Comparison of ENCODE assay signal across 8 mouse cellular contexts in genomic region chr8:105349096-105349771, GRCm38 (mm10). TPM values are rescaled to one million over a fixed set of nuclear protein-coding genes. Genes with fewer than 3 reads are reported as not detected.
DNase-seq lines count a peak whose midpoint lies in the region; ATAC-seq and TF ChIP-seq lines count a peak whose summit lies in the region.

No protein-coding gene starts in this region.

- H3K4me2 ChIP-seq in kidney, embryonic 14.5 days (replicated peaks; ENCODE audit: low read depth, low read length) = peak overlapping the region; percentile 92
- H3K4me2 ChIP-seq in stomach, postnatal 0 days (replicated peaks; ENCODE audit: low read depth) = peak overlapping the region; percentile 94

- no peaks in the 10 kb centered on the region for H3K36me3 ChIP-seq in kidney, embryonic 14.5 days (ENCODE audit: control insufficient read depth, insufficient read depth, low read length)
- H3K36me3 ChIP-seq in ES-E14 (ENCODE audit: control insufficient read depth, insufficient read depth, low read length, poor library complexity, severe bottlenecking) = no peaks in the 10 kb centered on the region
- H3K36me3 ChIP-seq in hindbrain, embryonic 10.5 days = 0 out of 2 replicates have a peak, but pooled peaks cover 3% of the 10 kb centered on the region
- no peaks in the 10 kb centered on the region for H3K36me3 ChIP-seq in stomach, postnatal 0 days (ENCODE audit: control insufficient read depth, insufficient read depth, low read length)

- peak overlapping the region; percentile 67 for H3K9ac ChIP-seq in kidney, embryonic 14.5 days (ENCODE audit: low read depth, low read length)
- peak overlapping the region; percentile 79 for H3K9ac ChIP-seq in ES-E14 (ENCODE audit: insufficient read depth, low read depth, low read length, poor library complexity, severe bottlenecking)
- H3K9ac ChIP-seq in stomach, postnatal 0 days (ENCODE audit: low read length) = peak overlapping the region; percentile 55

- no peak for DNase-seq in kidney, postnatal 36 days
- no peak for DNase-seq in ES-E14 (ENCODE audit: low read depth, low spot score)
- peak; percentile 80 to 82 for DNase-seq in cerebellum, postnatal 10 days
- peak; percentile 62 for DNase-seq in hindbrain, embryonic 10.5 days (ENCODE audit: low spot score)
- DNase-seq in lung, postnatal 4 days = peak; percentile 42 to 65
- DNase-seq in stomach, postnatal 0 days (ENCODE audit: low spot score) = no peak
- no peak for DNase-seq in spleen, postnatal 14 days (ENCODE audit: low spot score in 2 of 2)

- H3K27ac ChIP-seq in kidney, embryonic 14.5 days (ENCODE audit: low read depth, low read length) = peak overlapping the region; percentile 37; the same call in 1 of the 2 replicates
- no peak overlapping the region for H3K27ac ChIP-seq in ES-E14 (ENCODE audit: insufficient read depth, low read depth, low read length, poor library complexity, severe bottlenecking)
- H3K27ac ChIP-seq in hindbrain, embryonic 10.5 days = peak overlapping the region; percentile 90
- no peak overlapping the region for H3K27ac ChIP-seq in stomach, postnatal 0 days (replicated peaks)

- in situ Hi-C loops in ES-E14 (cut with MboI; ENCODE audit: low sequenced_read_pairs in 2 of 2, unreplicated experiment in 2 of 2) = no loop called here

- peaks cover 27% of the 10 kb centered on the region for H3K4me1 ChIP-seq in kidney, embryonic 14.5 days (ENCODE audit: control insufficient read depth, insufficient read depth, low read length)
- H3K4me1 ChIP-seq in ES-E14 (ENCODE audit: control insufficient read depth in 2 of 2, insufficient read depth in 2 of 2, low read length in 2 of 2, poor library complexity in 1 of 2) = peaks cover 0 to 7% of the 10 kb centered on the region in 2 experiments; a peak in 3 of 4 replicates
- peaks cover 72% of the 10 kb centered on the region for H3K4me1 ChIP-seq in hindbrain, embryonic 10.5 days (replicated peaks)
- H3K4me1 ChIP-seq in stomach, postnatal 0 days (replicated peaks; ENCODE audit: control insufficient read depth, insufficient read depth) = peaks cover 12% of the 10 kb centered on the region; the same call in 1 of the 2 replicates

- TF ChIP-seq EP300 in stomach, postnatal 0 days (optimal IDR thresholded peaks at IDR 0.05) = no peak

- peak overlapping the region; percentile 79 for H3K4me3 ChIP-seq in kidney, embryonic 14.5 days (ENCODE audit: low read length)
- peak overlapping the region; percentile 77 to 90 for H3K4me3 ChIP-seq in ES-E14 (ENCODE audit: insufficient read depth in 1 of 2, low read depth in 1 of 2, low read length in 2 of 2, poor library complexity in 1 of 2, severe bottlenecking in 1 of 2)
- H3K4me3 ChIP-seq in hindbrain, embryonic 10.5 days = peak overlapping the region; percentile 72
- H3K4me3 ChIP-seq in stomach, postnatal 0 days (ENCODE audit: low read depth, low read length) = peak overlapping the region; percentile 76

- ATAC-seq in kidney, embryonic 14.5 days (ENCODE audit: low FRiP score, low TSS enrichment) = peak; percentile 5; the same call in 1 of the 2 replicates
- ATAC-seq in stomach, postnatal 0 days (ENCODE audit: low FRiP score, low TSS enrichment) = no peak

- WGBS in kidney, embryonic 14.5 days = under 1% methylated on average over 43 of the region's 48 CpGs
- WGBS in hindbrain, embryonic 10.5 days = 1% methylated on average over 42 of the region's 48 CpGs
- 2% methylated on average over 33 of the region's 48 CpGs for WGBS in stomach, postnatal 0 days

- no peaks in the 10 kb centered on the region for H3K9me3 ChIP-seq in kidney, embryonic 14.5 days (ENCODE audit: control insufficient read depth, low read length)
- no peaks in the 10 kb centered on the region for H3K9me3 ChIP-seq in ES-E14 (ENCODE audit: control insufficient read depth, insufficient read depth, low read depth, low read length)
- no peaks in the 10 kb centered on the region for H3K9me3 ChIP-seq in hindbrain, embryonic 10.5 days
- no peaks in the 10 kb centered on the region for H3K9me3 ChIP-seq in stomach, postnatal 0 days (ENCODE audit: control insufficient read depth, low read length)

- no peak for TF ChIP-seq CTCF in stomach, postnatal 0 days (IDR thresholded peaks at IDR 0.05; ENCODE audit: low read depth)

- H3K27me3 ChIP-seq in kidney, embryonic 14.5 days (ENCODE audit: control insufficient read depth, insufficient read depth, low read length) = no peaks in the 10 kb centered on the region
- peaks cover 36% of the 10 kb centered on the region for H3K27me3 ChIP-seq in hindbrain, embryonic 10.5 days (ENCODE audit: insufficient read depth, poor library complexity, severe bottlenecking)
- no peaks in the 10 kb centered on the region for H3K27me3 ChIP-seq in stomach, postnatal 0 days (ENCODE audit: control insufficient read depth, insufficient read depth, low read length)

TF ChIP-seq in ES-E14, 5 proteins besides CTCF, POLR2A, EP300 and RAD21:
- TF ChIP-seq CHD2 (IDR thresholded peaks at IDR 0.05; ENCODE audit: low read depth, low read length) = no peak
- TF ChIP-seq HCFC1 (IDR thresholded peaks at IDR 0.05; ENCODE audit: borderline replicate concordance, insufficient read depth, low read length) = no peak
- TF ChIP-seq MAFK (IDR thresholded peaks at IDR 0.05; ENCODE audit: insufficient read depth, low read depth, low read length) = no peak
- no peak for TF ChIP-seq ZNF384 (IDR thresholded peaks at IDR 0.05; ENCODE audit: low read depth, low read length)
- no peak for TF ChIP-seq ZC3H11A (IDR thresholded peaks at IDR 0.05; ENCODE audit: borderline replicate concordance, low read depth, low read length)

RNA-seq across cellular contexts. Expression of gene Slc9a5, which starts 0.6 kb away (rescaled TPM):
- polyA plus RNA-seq in kidney, embryonic 14.5 days (2014; fragmentation: Nextera tagmentation; extraction: Ambion mirVana) = 2.6 and 4.0 TPM in 2 replicates
- total RNA-seq in ES-E14 (2012; rRNA removed) = 5.8 and 11.7 TPM in 2 replicates
- 4.1 and 4.3 TPM in 2 replicates for polyA plus RNA-seq in hindbrain, embryonic 10.5 days (2016; fragmentation: Nextera tagmentation; extraction: Ambion mirVana)
- polyA plus RNA-seq in stomach, postnatal 0 days (2015; fragmentation: Nextera tagmentation; extraction: Ambion mirVana) = 0.29 and 0.40 TPM in 2 replicates

RNA-seq across cellular contexts. Expression of gene Fhod1, which starts 1.5 kb away (rescaled TPM):
- 5.1 and 6.0 TPM in 2 replicates for polyA plus RNA-seq in kidney, embryonic 14.5 days (2014; fragmentation: Nextera tagmentation; extraction: Ambion mirVana)
- total RNA-seq in ES-E14 (2012; rRNA removed) = 9.1 and 12.7 TPM in 2 replicates
- polyA plus RNA-seq in hindbrain, embryonic 10.5 days (2016; fragmentation: Nextera tagmentation; extraction: Ambion mirVana) = 2.4 and 2.8 TPM in 2 replicates
- polyA plus RNA-seq in stomach, postnatal 0 days (2015; fragmentation: Nextera tagmentation; extraction: Ambion mirVana) = 0.63 and 0.93 TPM in 2 replicates

RNA-seq across cellular contexts. Expression of gene Tmem208, which starts 23.1 kb away (rescaled TPM):
- polyA plus RNA-seq in kidney, embryonic 14.5 days (2014; fragmentation: Nextera tagmentation; extraction: Ambion mirVana) = 120 and 142 TPM in 2 replicates
- 123 and 133 TPM in 2 replicates for total RNA-seq in ES-E14 (2012; rRNA removed)
- 110 and 113 TPM in 2 replicates for polyA plus RNA-seq in hindbrain, embryonic 10.5 days (2016; fragmentation: Nextera tagmentation; extraction: Ambion mirVana)
- 105 and 111 TPM in 2 replicates for polyA plus RNA-seq in stomach, postnatal 0 days (2015; fragmentation: Nextera tagmentation; extraction: Ambion mirVana)

RNA-seq across cellular contexts. Expression of gene Lrrc29, which starts 23.2 kb away (rescaled TPM):
- 1.6 and 2.1 TPM in 2 replicates for polyA plus RNA-seq in kidney, embryonic 14.5 days (2014; fragmentation: Nextera tagmentation; extraction: Ambion mirVana)
- 2.5 and 2.8 TPM in 2 replicates for total RNA-seq in ES-E14 (2012; rRNA removed)
- polyA plus RNA-seq in hindbrain, embryonic 10.5 days (2016; fragmentation: Nextera tagmentation; extraction: Ambion mirVana) = 1.2 and 1.3 TPM in 2 replicates
- polyA plus RNA-seq in stomach, postnatal 0 days (2015; fragmentation: Nextera tagmentation; extraction: Ambion mirVana) = 2.7 and 2.8 TPM in 2 replicates

RNA-seq across cellular contexts. Expression of gene Plekhg4, which starts 23.8 kb away (rescaled TPM):
- polyA plus RNA-seq in kidney, embryonic 14.5 days (2014; fragmentation: Nextera tagmentation; extraction: Ambion mirVana) = 0.43 and 1.2 TPM in 2 replicates
- 3.0 and 3.1 TPM in 2 replicates for total RNA-seq in ES-E14 (2012; rRNA removed)
- 0.52 and 0.75 TPM in 2 replicates for polyA plus RNA-seq in hindbrain, embryonic 10.5 days (2016; fragmentation: Nextera tagmentation; extraction: Ambion mirVana)
- 0.05 and 0.10 TPM in 2 replicates for polyA plus RNA-seq in stomach, postnatal 0 days (2015; fragmentation: Nextera tagmentation; extraction: Ambion mirVana)

Comparison
In these comparisons a context has a peak if more than half of its experiments do, and no peak if none do; other contexts are left out.
1. H3K27ac ChIP-seq: peak in kidney, embryonic 14.5 days (single experiment) and hindbrain, embryonic 10.5 days (single experiment); none in ES-E14 (single experiment) and stomach, postnatal 0 days (single experiment).
2. DNase-seq: peak in cerebellum, postnatal 10 days (2 of 2), hindbrain, embryonic 10.5 days (single experiment) and lung, postnatal 4 days (2 of 2); none in kidney, postnatal 36 days (0 of 2), ES-E14 (single experiment), stomach, postnatal 0 days (single experiment) and spleen, postnatal 14 days (0 of 2).
3. Peak in every context shown above with its lines, with median percentiles within 50 percentile points of each other: H3K4me3 ChIP-seq and H3K9ac ChIP-seq.